ENCODE assay signal across 12 mouse cellular contexts in genomic region chr5:36553056-36553606, GRCm38 (mm10). TPM values are rescaled to one million over a fixed set of nuclear protein-coding genes. Genes with fewer than 3 reads are reported as not detected.
DNase-seq lines count a peak whose midpoint lies in the region; ATAC-seq and TF ChIP-seq lines count a peak whose summit lies in the region.
"Had no signal": no experiment of that assay in that cellular context is flagged by ENCODE, and none has a peak within 500 bp of the region (broad histone marks: within the 10 kb centered on the region; RNA-seq: fewer than 3 reads in every experiment).

No protein-coding gene starts in this region.

- no peak overlapping the region for H3K4me3 ChIP-seq in midbrain, embryonic 11.5 days (ENCODE audit: low read depth, low read length)
- H3K4me3 ChIP-seq in midbrain, embryonic 10.5 days: no peak overlapping the region
- no peak overlapping the region for H3K4me3 ChIP-seq in brown adipose tissue, adult 24 weeks (ENCODE audit: insufficient read depth, low read depth, low read length)
- H3K4me3 ChIP-seq in forebrain, postnatal 0 days (ENCODE audit: low read depth, low read length): no peak overlapping the region
- H3K4me3 ChIP-seq: embryonic facial prominence, embryonic 10.5 days; liver, embryonic 12.5 days; midbrain, embryonic 13.5 days had no signal

- no peaks in the 10 kb centered on the region for H3K27me3 ChIP-seq in midbrain, embryonic 11.5 days (ENCODE audit: control insufficient read depth, insufficient read depth, low read length)
- no peaks in the 10 kb centered on the region for H3K27me3 ChIP-seq in midbrain, embryonic 10.5 days (ENCODE audit: low read depth, poor library complexity, severe bottlenecking)
- no peaks in the 10 kb centered on the region for H3K27me3 ChIP-seq in splenic B cell, adult 2 months (ENCODE audit: control insufficient read depth, insufficient read depth, low read length, poor library complexity, severe bottlenecking)
- H3K27me3 ChIP-seq in forebrain, postnatal 0 days (ENCODE audit: insufficient read depth, low read length): no peaks in the 10 kb centered on the region
- H3K27me3 ChIP-seq: liver, embryonic 12.5 days; midbrain, embryonic 13.5 days had no signal

- H3K9me3 ChIP-seq in midbrain, embryonic 11.5 days (ENCODE audit: control insufficient read depth, low read length): no peaks in the 10 kb centered on the region
- no peaks in the 10 kb centered on the region for H3K9me3 ChIP-seq in midbrain, embryonic 10.5 days (replicated peaks)
- H3K9me3 ChIP-seq in forebrain, postnatal 0 days (ENCODE audit: low read length): no peaks in the 10 kb centered on the region
- H3K9me3 ChIP-seq: embryonic facial prominence, embryonic 10.5 days; liver, embryonic 12.5 days; midbrain, embryonic 13.5 days had no signal

- WGBS in midbrain, embryonic 11.5 days: 84% methylated on average over 2 of the region's 2 CpGs
- 91% methylated on average over 2 of the region's 2 CpGs for WGBS in midbrain, embryonic 10.5 days
- WGBS in forebrain, postnatal 0 days: 88% methylated on average over 2 of the region's 2 CpGs

- no peak for ATAC-seq in midbrain, embryonic 11.5 days (ENCODE audit: low FRiP score)
- ATAC-seq in forebrain, postnatal 0 days: no peak
- ATAC-seq: hindbrain, embryonic 16.5 days; liver, embryonic 12.5 days; midbrain, embryonic 13.5 days had no signal

- H3K36me3 ChIP-seq in midbrain, embryonic 11.5 days (ENCODE audit: control insufficient read depth, insufficient read depth, low read length): no peaks in the 10 kb centered on the region
- no peaks in the 10 kb centered on the region for H3K36me3 ChIP-seq in midbrain, embryonic 10.5 days
- H3K36me3 ChIP-seq in splenic B cell, adult 2 months (ENCODE audit: control insufficient read depth, insufficient read depth, low read length, poor library complexity, severe bottlenecking): 0 out of 2 replicates have a peak, but pooled peaks cover 2% of the 10 kb centered on the region
- no peaks in the 10 kb centered on the region for H3K36me3 ChIP-seq in forebrain, postnatal 0 days (ENCODE audit: insufficient read depth)
- H3K36me3 ChIP-seq: embryonic facial prominence, embryonic 10.5 days; liver, embryonic 12.5 days; midbrain, embryonic 13.5 days had no signal

- DNase-seq in midbrain, embryonic 11.5 days (ENCODE audit: low spot score, missing footprints): peak; percentile 33
- no peak for DNase-seq in midbrain, embryonic 10.5 days (ENCODE audit: low spot score)
- peak; percentile 69 for DNase-seq in splenic B cell, adult 2 months (ENCODE audit: low read depth, low spot score)
- DNase-seq in frontal cortex, postnatal 25 days (ENCODE audit: low spot score in 2 of 2): no peak
- DNase-seq in forebrain, postnatal 0 days: no peak
- no peak for DNase-seq in adrenal gland, postnatal 10 days
- DNase-seq: cerebellum, adult 9-11 months had no signal

- H3K4me1 ChIP-seq in midbrain, embryonic 11.5 days (ENCODE audit: control insufficient read depth, insufficient read depth, low read length): peaks cover 3% of the 10 kb centered on the region; the same call in 1 of the 2 replicates
- peaks cover 21% of the 10 kb centered on the region for H3K4me1 ChIP-seq in midbrain, embryonic 10.5 days
- H3K4me1 ChIP-seq in brown adipose tissue, adult 24 weeks (ENCODE audit: control insufficient read depth, insufficient read depth, insufficient read length, low read length): peaks cover 4% of the 10 kb centered on the region; the same call in 1 of the 2 replicates
- no peaks in the 10 kb centered on the region for H3K4me1 ChIP-seq in forebrain, postnatal 0 days (ENCODE audit: insufficient read depth)

- H3K27ac ChIP-seq in midbrain, embryonic 11.5 days (ENCODE audit: low read depth, low read length): no peak overlapping the region
- no peak overlapping the region for H3K27ac ChIP-seq in midbrain, embryonic 10.5 days (replicated peaks)
- 0 out of 2 replicates have a peak overlapping the region, but pooled peaks have one; percentile 6 for H3K27ac ChIP-seq in brown adipose tissue, adult 24 weeks (replicated peaks; ENCODE audit: low read depth, low read length)
- H3K27ac ChIP-seq in forebrain, postnatal 0 days (ENCODE audit: low read depth, low read length): no peak overlapping the region
- H3K27ac ChIP-seq: embryonic facial prominence, embryonic 10.5 days; liver, embryonic 12.5 days; midbrain, embryonic 13.5 days had no signal

- no peak for TF ChIP-seq CTCF in forebrain, postnatal 0 days (IDR thresholded peaks at IDR 0.05; ENCODE audit: low read depth)

- H3K9ac ChIP-seq in midbrain, embryonic 11.5 days (ENCODE audit: low read length): no peak overlapping the region
- H3K9ac ChIP-seq in forebrain, postnatal 0 days: no peak overlapping the region
- H3K9ac ChIP-seq: liver, embryonic 12.5 days; midbrain, embryonic 13.5 days had no signal

- no peak overlapping the region for H3K4me2 ChIP-seq in midbrain, embryonic 11.5 days
- H3K4me2 ChIP-seq in forebrain, postnatal 0 days (ENCODE audit: low read depth): no peak overlapping the region
- H3K4me2 ChIP-seq: liver, embryonic 12.5 days; midbrain, embryonic 13.5 days had no signal

RNA-seq across cellular contexts. Expression of gene Tbc1d14, which starts 39.9 kb away (rescaled TPM):
- polyA plus RNA-seq in midbrain, embryonic 11.5 days (2014; fragmentation: Nextera tagmentation; extraction: Ambion mirVana): 41.2 TPM in 2 replicates
- 35.2 and 41.2 TPM in 2 replicates for polyA plus RNA-seq in midbrain, embryonic 10.5 days (2016; fragmentation: Nextera tagmentation; extraction: Ambion mirVana)
- 8.7 and 8.8 TPM in 2 replicates for polyA plus RNA-seq in brown adipose tissue, adult 24 weeks (2012; ENCODE audit: insufficient read depth, insufficient read length, missing spikeins)
- total RNA-seq in forebrain, postnatal 0 days (2014; rRNA removed): 28.1 and 29.0 TPM in 2 replicates
- polyA plus RNA-seq in forebrain, postnatal 0 days (2015; fragmentation: Nextera tagmentation; extraction: Ambion mirVana): 74.1 and 74.5 TPM in 2 replicates
- 10 to 100 TPM; 32.3 to 32.4 TPM for total RNA-seq in adrenal gland, postnatal 10 days (2021)

Comparison
In these comparisons a context has a peak if more than half of its experiments do, and no peak if none do; other contexts are left out.
1. DNase-seq: peak in midbrain, embryonic 11.5 days (single experiment) and splenic B cell, adult 2 months (single experiment); none in midbrain, embryonic 10.5 days (single experiment), frontal cortex, postnatal 25 days (0 of 2), forebrain, postnatal 0 days (single experiment) and adrenal gland, postnatal 10 days (single experiment).